Mouse (Mus musculus): ENCODE data around the gene Sco1.

DNA sequence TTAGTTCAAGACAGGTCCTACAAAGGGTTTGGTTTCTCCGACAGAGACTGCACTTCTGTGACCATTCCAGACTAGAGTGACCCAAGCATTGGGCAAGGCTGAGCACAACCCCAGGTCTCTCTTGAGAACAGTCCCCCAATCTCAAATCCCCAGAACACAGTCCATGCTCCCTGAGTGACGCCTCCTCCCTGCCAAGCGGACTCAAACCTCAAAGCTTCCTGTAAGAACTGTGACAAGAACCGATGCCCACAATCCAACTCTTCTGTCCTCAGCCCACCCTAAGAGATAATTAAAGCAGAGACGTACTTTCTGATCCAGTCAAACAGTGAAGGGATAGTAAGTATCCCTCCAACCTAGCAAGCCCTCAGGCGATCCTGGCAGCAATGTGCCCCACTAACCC, 60.9 kb downstream of the Sco1 start:
- no peak for TF ChIP-seq CTCF (IDR thresholded peaks at IDR 0.05; ENCODE audit: low read depth, low read length)
- no peak for TF ChIP-seq TAL1 (conservative IDR thresholded peaks at IDR 0.05; ENCODE audit: low read depth, low read length)
- no peak for TF ChIP-seq GATA2 (IDR thresholded peaks at IDR 0.05; ENCODE audit: borderline replicate concordance, low read depth, low read length)
- no peak for TF ChIP-seq POLR2AphosphoS5 (IDR thresholded peaks at IDR 0.05; ENCODE audit: insufficient replicate concordance, low read depth, low read length)
